Mouse (Mus musculus) kidney, adult 2 months (tissue): ENCODE data around the gene Fam241a.

Experiments
- CTCF ChIP-seq: fragments of 200-500 bp; conservative IDR thresholded peaks from 2 replicates; pipeline ENCODE4 v1.5.1; 2011; ENCODE audit warnings: low read depth, mild to moderate bottlenecking, control low read depth, low read length, moderate library complexity, mixed read lengths; ENCODE audit not compliant: insufficient read depth, insufficient read length
- POLR2A ChIP-seq: fragments of 200-500 bp; IDR thresholded peaks from one replicate; pipeline ENCODE4 v1.6.1; 2011; ENCODE audit warnings: low read depth, low read length, control low read depth

- TF ChIP-seq POLR2A = no peak
- no peak for TF ChIP-seq CTCF
Observed at GRCm38 (mm10) chr3:127823886-127824863, 71.9 kb downstream of the Fam241a start.
